Mouse (Mus musculus) G1E (cell line): ENCODE data around the gene Vwa3b.

Experiments used
- CTCF ChIP-seq: IDR thresholded peaks from 2 replicates; pipeline ENCODE4 v1.5.1; 2012; ENCODE audit warnings: low read depth, low read length, inconsistent platforms, mixed read lengths
- GATA1 ChIP-seq: IDR thresholded peaks from 2 replicates; pipeline ENCODE4 v1.6.1; 2012; ENCODE audit warnings: borderline replicate concordance, low read length, inconsistent platforms, mixed read lengths
- GATA2 ChIP-seq: IDR thresholded peaks from 2 replicates; pipeline ENCODE4 v1.6.1; 2012; ENCODE audit warnings: low read depth, low read length, inconsistent platforms, borderline replicate concordance
- POLR2AphosphoS5 ChIP-seq: IDR thresholded peaks from 2 replicates; pipeline ENCODE4 v1.6.1; 2012; ENCODE audit warnings: low read depth, low read length, inconsistent platforms; ENCODE audit not compliant: insufficient replicate concordance
- TAL1 ChIP-seq: conservative IDR thresholded peaks from 2 replicates; pipeline ENCODE4 v1.6.1; 2012; ENCODE audit warnings: low read depth, low read length, inconsistent platforms, mixed read lengths

DNA sequence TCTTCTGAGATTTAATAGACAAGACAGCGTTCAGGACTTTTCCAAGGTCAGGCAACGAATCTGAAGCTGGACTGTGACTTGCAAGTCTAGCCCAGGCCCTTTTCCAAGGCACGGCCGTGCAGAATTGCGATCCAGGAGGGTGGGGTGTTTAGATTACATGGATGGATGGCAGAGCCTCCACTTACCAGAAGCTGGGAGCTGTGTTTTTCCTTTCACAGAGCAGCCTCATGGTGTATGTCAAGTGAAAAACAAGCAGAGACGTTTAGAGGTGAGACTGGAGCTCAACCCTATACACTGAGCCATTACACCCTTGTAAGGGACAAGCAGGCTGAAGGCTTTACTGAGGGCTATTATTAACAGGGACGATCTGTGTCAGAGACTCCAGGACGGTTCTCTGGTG is 21.9 kb upstream of the Vwa3b start:
- TF ChIP-seq CTCF (no peak), TAL1 (no peak), GATA1 (no peak), GATA2 (no peak), POLR2AphosphoS5 (no peak)
